In genomic region chr13:64402504-64402949, GRCm38 (mm10) we compare ENCODE assay signal across 13 mouse cellular contexts. TPM values are rescaled to one million over a fixed set of nuclear protein-coding genes. Genes with fewer than 3 reads are reported as not detected.
DNase-seq lines count a peak whose midpoint lies in the region; ATAC-seq and TF ChIP-seq lines count a peak whose summit lies in the region.
"Had no signal": no experiment of that assay in that cellular context is flagged by ENCODE, and none has a peak within 500 bp of the region (broad histone marks: within the 10 kb centered on the region; RNA-seq: fewer than 3 reads in every experiment).

No protein-coding gene starts in this region.

- H3K4me3 ChIP-seq in kidney, postnatal 0 days (replicated peaks; ENCODE audit: low read depth, low read length) = no peak overlapping the region
- H3K4me3 ChIP-seq: forebrain, embryonic 10.5 days; hindbrain, embryonic 15.5 days had no signal

- no peak for ATAC-seq in kidney, postnatal 0 days (replicated peaks; ENCODE audit: low FRiP score, low read depth)
- ATAC-seq in megakaryocyte progenitor cell, adult 5-6 weeks (replicated peaks; ENCODE audit: poor library complexity) = peak; percentile 51

- H3K27me3 ChIP-seq in kidney, postnatal 0 days (ENCODE audit: insufficient read depth, low read length) = no peaks in the 10 kb centered on the region
- H3K27me3 ChIP-seq: CH12.LX; hindbrain, embryonic 15.5 days had no signal

- no peak for DNase-seq in kidney, postnatal 0 days (ENCODE audit: low spot score)
- DNase-seq in kidney, adult 8-10 months = no peak
- peak; percentile 69 for DNase-seq in c-Kit-positive CD71-positive TER-119-positive erythroid progenitor cells, embryonic 14.5 days (ENCODE audit: low spot score)
- DNase-seq in liver = peak; percentile 12
- DNase-seq in natural killer cell, adult 2 months (ENCODE audit: low spot score in 2 of 2) = no peak
- no peak for DNase-seq in MN1 (ENCODE audit: low spot score)
- DNase-seq: adrenal gland, postnatal 10 days had no signal

- no peak overlapping the region for H3K9ac ChIP-seq in kidney, postnatal 0 days (ENCODE audit: low read depth, low read length)
- H3K9ac ChIP-seq: hindbrain, embryonic 15.5 days had no signal

- H3K27ac ChIP-seq in kidney, postnatal 0 days = peak overlapping the region; percentile 80; the same call in 1 of the 2 replicates
- H3K27ac ChIP-seq: forebrain, embryonic 10.5 days; hindbrain, embryonic 15.5 days; stomach, postnatal 0 days had no signal

- no peak overlapping the region for H3K4me2 ChIP-seq in kidney, postnatal 0 days (ENCODE audit: low read length)
- H3K4me2 ChIP-seq: heart, embryonic 11.5 days; hindbrain, embryonic 15.5 days had no signal

- H3K4me1 ChIP-seq in kidney, postnatal 0 days (replicated peaks; ENCODE audit: insufficient read depth, low read length) = peaks cover 15% of the 10 kb centered on the region; the same call in 1 of the 2 replicates
- H3K4me1 ChIP-seq: hindbrain, embryonic 15.5 days had no signal

- TF ChIP-seq CTCF in kidney, postnatal 0 days (IDR thresholded peaks at IDR 0.05; ENCODE audit: low read depth) = no peak

- 79% methylated on average over 10 of the region's 10 CpGs for WGBS in kidney, postnatal 0 days

- H3K9me3 ChIP-seq in kidney, postnatal 0 days (replicated peaks; ENCODE audit: low read length) = no peaks in the 10 kb centered on the region
- H3K9me3 ChIP-seq: forebrain, embryonic 10.5 days; hindbrain, embryonic 15.5 days had no signal

- H3K36me3 ChIP-seq in kidney, postnatal 0 days (ENCODE audit: insufficient read depth, low read length) = no peaks in the 10 kb centered on the region
- H3K36me3 ChIP-seq: forebrain, embryonic 10.5 days; hindbrain, embryonic 15.5 days had no signal

RNA-seq across cellular contexts. Expression of gene Cdk20, which starts 29.6 kb away (rescaled TPM):
- polyA plus RNA-seq in kidney, postnatal 0 days (2015; fragmentation: Nextera tagmentation; extraction: Ambion mirVana) = 6.6 and 8.1 TPM in 2 replicates
- 0.44 and 3.3 TPM in 2 replicates for total RNA-seq in megakaryocyte progenitor cell, adult 5-6 weeks (2015)
- 1.7 and 2.7 TPM in 2 replicates for total RNA-seq in megakaryocyte progenitor cell, adult 5-6 weeks (2017)

RNA-seq across cellular contexts. Expression of gene Ctsl, which starts 31.8 kb away (rescaled TPM):
- polyA plus RNA-seq in kidney, postnatal 0 days (2015; fragmentation: Nextera tagmentation; extraction: Ambion mirVana) = 482 and 514 TPM in 2 replicates
- total RNA-seq in megakaryocyte progenitor cell, adult 5-6 weeks (2015) = 30.9 and 31.8 TPM in 2 replicates
- 35.4 and 40.8 TPM in 2 replicates for total RNA-seq in megakaryocyte progenitor cell, adult 5-6 weeks (2017)

Comparison
In these comparisons a context has a peak if more than half of its experiments do, and no peak if none do; other contexts are left out.
1. DNase-seq: peak in c-Kit-positive CD71-positive TER-119-positive erythroid progenitor cells, embryonic 14.5 days (single experiment) and liver (single experiment); none in kidney, postnatal 0 days (single experiment), kidney, adult 8-10 months (0 of 2), natural killer cell, adult 2 months (0 of 2) and MN1 (single experiment).